Mouse (Mus musculus): ENCODE measurements around the gene Chad. TPM values are rescaled to one million over a fixed set of nuclear protein-coding genes. Genes with fewer than 3 reads are reported as not detected.
A peak's percentile ranks its signal among the peaks of the same experiment; 100 is the strongest.

Chad gene
- polyA plus RNA-seq, 1 experiment from 2014 or later = 9.5 TPM

DNA sequence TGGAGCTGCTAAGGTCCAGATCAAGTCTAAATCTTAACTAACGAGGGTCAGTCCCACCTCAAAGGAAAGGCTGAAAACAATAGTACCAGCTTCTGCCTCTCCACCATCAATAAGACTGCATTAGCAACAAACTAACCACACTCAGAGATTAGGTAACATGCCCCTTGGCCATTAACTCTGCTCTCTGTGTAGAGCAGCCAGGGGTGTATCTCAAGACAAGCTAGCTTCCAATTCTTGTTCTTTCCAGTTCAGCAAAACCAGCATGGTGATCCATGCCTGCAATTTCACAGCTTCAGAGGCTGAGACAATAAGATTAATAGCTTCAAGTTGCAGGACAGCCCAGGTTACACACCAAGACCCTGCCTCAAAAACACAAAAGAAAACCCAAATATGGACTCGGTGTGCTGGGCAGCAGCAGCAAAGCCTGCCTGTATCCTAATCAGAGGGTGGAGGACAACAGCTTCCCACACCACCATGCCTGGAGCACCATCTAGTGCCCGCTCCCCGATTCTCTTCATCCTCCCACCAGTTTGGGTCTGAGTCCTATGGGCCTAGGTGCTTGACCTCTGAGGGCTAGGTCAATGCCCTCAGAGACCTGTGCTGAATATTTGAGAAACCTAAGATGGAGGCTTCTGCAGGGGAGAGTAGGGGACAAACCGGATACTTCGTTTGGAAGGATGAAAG, 33.7 kb downstream of the Chad start:
- H3K9ac ChIP-seq (ENCODE audit: low read depth, low read length) = no peak overlapping the region
- no peak overlapping the region for H3K4me2 ChIP-seq (ENCODE audit: low read depth, low read length)
- DNase-seq (ENCODE audit: low spot score) (no peak), ATAC-seq (ENCODE audit: low read depth) (no peak)
- WGBS = 62% methylated on average over 6 of the region's 6 CpGs
- no peaks in the 10 kb centered on the region for H3K9me3 ChIP-seq (ENCODE audit: control insufficient read depth, low read length)
- H3K27ac ChIP-seq (replicated peaks; ENCODE audit: low read depth, low read length) = no peak overlapping the region
- H3K4me3 ChIP-seq (ENCODE audit: low read depth, low read length) = no peak overlapping the region
- 0 out of 2 replicates have a peak, but pooled peaks cover 8% of the 10 kb centered on the region for H3K4me1 ChIP-seq (ENCODE audit: control insufficient read depth, insufficient read depth, low read length)
- H3K27me3 ChIP-seq (replicated peaks; ENCODE audit: control insufficient read depth, insufficient read depth, low read length) = no peaks in the 10 kb centered on the region
- H3K36me3 ChIP-seq (ENCODE audit: control insufficient read depth, insufficient read depth, low read length) = no peaks in the 10 kb centered on the region

DNA sequence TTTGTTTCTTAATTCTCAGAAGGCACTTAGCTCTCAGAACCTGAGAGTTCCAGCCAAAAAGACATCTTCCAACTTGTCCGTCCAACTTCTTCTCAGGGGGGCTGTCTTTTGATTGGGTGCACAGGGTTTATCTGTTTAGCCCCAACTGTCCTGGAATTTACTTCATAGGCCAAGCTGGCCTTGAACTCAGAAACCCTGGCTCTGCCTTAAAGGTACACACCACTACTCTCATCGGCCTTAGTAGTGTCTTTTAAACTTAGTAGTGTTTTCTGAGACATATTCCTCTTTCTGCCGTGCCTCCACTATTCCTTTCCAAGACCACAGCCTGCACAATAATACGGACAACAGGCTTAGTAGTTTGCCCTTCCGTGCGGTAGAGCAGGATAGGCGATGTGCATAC, 35.6 kb downstream of the Chad start:
- no peak overlapping the region for H3K27ac ChIP-seq (replicated peaks; ENCODE audit: low read depth, low read length)
- H3K4me2 ChIP-seq (ENCODE audit: low read depth, low read length) = peak overlapping the region; percentile 64
- 0 out of 2 replicates have a peak, but pooled peaks cover 8% of the 10 kb centered on the region for H3K4me1 ChIP-seq (ENCODE audit: control insufficient read depth, insufficient read depth, low read length)
- H3K9me3 ChIP-seq (ENCODE audit: control insufficient read depth, low read length) = no peaks in the 10 kb centered on the region
- no peak for ATAC-seq (ENCODE audit: low read depth)
- no peaks in the 10 kb centered on the region for H3K36me3 ChIP-seq (ENCODE audit: control insufficient read depth, insufficient read depth, low read length)
- no peak for DNase-seq (ENCODE audit: low spot score)
- WGBS = 88% methylated on average over 7 of the region's 7 CpGs
- H3K9ac ChIP-seq (ENCODE audit: low read depth, low read length) = no peak overlapping the region
- no peaks in the 10 kb centered on the region for H3K27me3 ChIP-seq (replicated peaks; ENCODE audit: control insufficient read depth, insufficient read depth, low read length)
- H3K4me3 ChIP-seq (ENCODE audit: low read depth, low read length) = no peak overlapping the region

DNA sequence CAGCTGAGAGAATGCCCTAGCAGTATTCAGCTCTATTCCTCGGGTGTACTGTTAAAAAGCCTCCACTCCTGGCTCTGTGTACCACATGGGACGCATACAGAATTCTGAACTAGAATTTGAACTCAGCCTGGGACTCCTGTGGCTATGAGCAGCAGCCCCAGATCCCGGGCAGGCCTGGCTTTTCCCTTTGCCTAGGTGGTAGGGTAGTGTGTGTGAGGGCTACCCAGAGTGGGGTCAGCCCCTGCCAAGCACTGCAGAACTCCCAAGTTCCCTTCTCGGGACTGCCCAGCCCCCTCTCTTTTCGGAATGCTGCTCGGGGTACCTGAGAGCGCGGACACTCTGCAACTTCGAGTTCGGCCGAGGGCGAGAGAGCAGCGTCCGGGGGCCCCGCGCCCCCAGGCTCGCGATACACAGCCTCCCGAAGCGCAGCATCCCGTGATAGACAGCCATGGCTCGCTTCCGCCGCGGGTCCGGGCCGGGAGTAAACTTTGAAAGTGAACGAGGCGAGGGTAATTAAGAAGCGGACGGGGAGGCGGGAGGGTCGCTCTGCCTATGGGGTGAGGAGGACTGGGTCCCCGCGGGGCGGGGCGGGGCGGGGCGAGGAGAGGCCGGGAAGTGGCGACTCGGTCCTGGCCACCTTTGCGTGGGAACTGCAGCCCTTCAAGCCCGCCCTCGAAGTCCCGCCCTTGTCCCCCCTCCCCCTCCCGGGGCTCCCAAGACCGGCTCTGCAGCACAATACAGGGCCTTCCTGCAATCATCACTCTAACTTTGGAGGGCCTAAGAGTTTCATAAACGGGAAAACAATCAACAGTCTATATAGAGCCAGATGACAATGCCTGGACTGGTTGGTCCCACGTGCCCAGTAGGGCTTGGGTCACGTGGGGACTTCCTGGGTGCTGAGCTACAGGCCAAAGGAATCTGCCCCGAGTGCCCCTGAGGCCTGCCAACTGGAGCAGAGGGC, 36.8 kb downstream of the Chad start, which contains the start of gene Acsf2:
TSS of gene Acsf2 (minus strand) at position 551 of the 961 bp plus-strand sequence.
- Histone ChIP-seq H3K9me3 (ENCODE audit: control insufficient read depth, low read length) (no peaks in the 10 kb centered on the region), H3K36me3 (ENCODE audit: control insufficient read depth, insufficient read depth, low read length) (no peaks in the 10 kb centered on the region), H3K9ac (ENCODE audit: low read depth, low read length) (peak within 1 kb of the TSS; percentile 72), H3K4me1 (ENCODE audit: control insufficient read depth, insufficient read depth, low read length) (0 out of 2 replicates have a peak, but pooled peaks cover 8% of the 10 kb centered on the region), H3K27ac (replicated peaks; ENCODE audit: low read depth, low read length) (peak within 1 kb of the TSS; percentile 59; the same call in 1 of the 2 replicates), H3K4me3 (ENCODE audit: low read depth, low read length) (peak within 1 kb of the TSS; percentile 58), H3K4me2 (ENCODE audit: low read depth, low read length) (peak within 1 kb of the TSS; percentile 64), H3K27me3 (replicated peaks; ENCODE audit: control insufficient read depth, insufficient read depth, low read length) (no peaks in the 10 kb centered on the region)
- peak; percentile 90 for DNase-seq (ENCODE audit: low spot score)
- WGBS = 2% methylated on average over 34 of the region's 52 CpGs
- peak; percentile 92 for ATAC-seq (ENCODE audit: low read depth)

DNA sequence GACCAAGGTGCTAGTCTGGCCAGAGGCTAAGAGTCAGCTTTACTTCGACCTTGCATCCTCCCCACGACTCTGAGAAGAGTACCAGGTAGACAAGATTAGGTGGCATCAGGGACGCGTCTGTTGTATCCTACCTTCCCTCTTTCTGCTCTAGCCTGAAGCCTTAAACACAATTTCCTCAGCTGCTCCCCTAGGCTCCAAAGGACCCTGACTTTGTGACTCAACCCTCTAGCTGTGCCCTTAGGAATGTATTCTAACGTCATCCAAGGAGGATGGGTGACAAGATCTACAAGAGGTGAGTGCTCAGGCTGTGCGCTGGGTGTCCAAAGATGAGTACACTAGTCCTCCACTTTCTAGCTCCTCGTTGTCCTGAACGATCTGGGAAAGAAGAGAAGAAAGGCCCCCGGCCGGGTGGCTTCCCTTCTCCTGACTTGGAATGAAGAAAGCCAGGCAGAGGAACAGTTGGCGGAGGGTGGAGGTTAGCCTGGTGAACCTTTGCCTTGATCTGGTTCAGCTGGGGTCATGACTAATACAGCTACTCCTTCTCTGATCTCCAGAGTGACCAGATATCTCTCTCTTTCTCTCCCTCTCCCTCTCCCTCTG, 37.6 kb downstream of the Chad start:
- Histone ChIP-seq H3K4me2 (ENCODE audit: low read depth, low read length) (peak overlapping the region; percentile 64), H3K4me3 (ENCODE audit: low read depth, low read length) (peak overlapping the region; percentile 58), H3K27ac (replicated peaks; ENCODE audit: low read depth, low read length) (no peak overlapping the region), H3K4me1 (ENCODE audit: control insufficient read depth, insufficient read depth, low read length) (0 out of 2 replicates have a peak, but pooled peaks cover 8% of the 10 kb centered on the region), H3K27me3 (replicated peaks; ENCODE audit: control insufficient read depth, insufficient read depth, low read length) (no peaks in the 10 kb centered on the region), H3K9me3 (ENCODE audit: control insufficient read depth, low read length) (no peaks in the 10 kb centered on the region), H3K9ac (ENCODE audit: low read depth, low read length) (peak overlapping the region; percentile 72), H3K36me3 (ENCODE audit: control insufficient read depth, insufficient read depth, low read length) (no peaks in the 10 kb centered on the region)
- no peak for DNase-seq (ENCODE audit: low spot score)
- WGBS = 64% methylated on average over 11 of the region's 11 CpGs
- no peak; the same call in 1 of the 2 replicates for ATAC-seq (ENCODE audit: low read depth)

DNA sequence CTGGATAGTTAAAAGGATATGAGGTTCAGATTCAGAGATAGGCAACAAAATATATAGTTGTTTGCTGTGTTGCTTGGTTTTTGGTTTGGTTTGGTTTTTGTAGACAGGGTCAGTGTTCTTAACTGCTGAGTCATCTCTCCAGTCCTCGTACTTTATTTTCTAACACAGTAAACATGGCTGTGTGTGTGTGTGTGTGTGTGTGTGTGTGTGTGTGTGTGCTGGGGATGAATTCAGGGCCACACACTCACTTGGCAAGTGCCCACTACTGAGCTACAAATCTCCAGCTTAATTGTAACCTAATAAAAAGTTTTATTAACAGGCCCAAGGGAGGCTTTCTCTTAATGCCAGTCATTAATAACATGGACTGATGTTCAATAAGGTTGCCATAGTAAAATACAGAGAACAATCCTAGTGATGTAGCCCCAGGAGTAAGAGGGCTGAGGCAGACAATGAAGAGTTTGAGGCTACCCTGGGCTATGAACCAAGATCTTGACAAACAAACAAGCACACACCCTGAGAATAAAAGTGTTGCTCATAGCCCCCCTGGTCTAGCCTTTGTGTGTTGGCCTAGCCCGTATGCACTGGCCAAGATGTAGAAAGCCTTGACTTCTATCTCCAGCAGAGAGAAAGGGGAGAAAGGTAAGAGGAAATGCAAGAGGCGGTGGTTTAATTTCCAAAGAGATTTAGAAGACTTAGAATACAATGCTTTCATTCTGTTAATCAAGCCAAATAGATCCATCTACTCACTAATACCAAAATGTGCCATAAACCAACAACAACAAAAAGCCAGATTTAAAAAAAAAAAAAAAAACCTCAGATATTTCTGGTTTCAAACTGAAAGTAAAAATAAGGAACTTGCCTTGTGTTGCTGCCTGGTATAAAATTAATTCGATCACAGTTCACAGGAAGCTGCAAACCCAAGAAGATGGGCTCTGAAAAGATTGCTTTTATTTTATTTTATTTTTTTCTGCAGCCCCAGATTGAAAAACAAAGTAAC, 46.2 kb downstream of the Chad start:
- Histone ChIP-seq H3K9me3 (ENCODE audit: control insufficient read depth, low read length) (no peaks in the 10 kb centered on the region), H3K9ac (ENCODE audit: low read depth, low read length) (no peak overlapping the region), H3K36me3 (ENCODE audit: control insufficient read depth, insufficient read depth, low read length) (no peaks in the 10 kb centered on the region), H3K4me2 (ENCODE audit: low read depth, low read length) (no peak overlapping the region), H3K4me3 (ENCODE audit: low read depth, low read length) (no peak overlapping the region), H3K4me1 (ENCODE audit: control insufficient read depth, insufficient read depth, low read length) (no peaks in the 10 kb centered on the region), H3K27ac (replicated peaks; ENCODE audit: low read depth, low read length) (no peak overlapping the region), H3K27me3 (replicated peaks; ENCODE audit: control insufficient read depth, insufficient read depth, low read length) (no peaks in the 10 kb centered on the region)
- DNase-seq (ENCODE audit: low spot score) (no peak), ATAC-seq (ENCODE audit: low read depth) (no peak)
- 77% methylated on average over 4 of the region's 4 CpGs for WGBS

DNA sequence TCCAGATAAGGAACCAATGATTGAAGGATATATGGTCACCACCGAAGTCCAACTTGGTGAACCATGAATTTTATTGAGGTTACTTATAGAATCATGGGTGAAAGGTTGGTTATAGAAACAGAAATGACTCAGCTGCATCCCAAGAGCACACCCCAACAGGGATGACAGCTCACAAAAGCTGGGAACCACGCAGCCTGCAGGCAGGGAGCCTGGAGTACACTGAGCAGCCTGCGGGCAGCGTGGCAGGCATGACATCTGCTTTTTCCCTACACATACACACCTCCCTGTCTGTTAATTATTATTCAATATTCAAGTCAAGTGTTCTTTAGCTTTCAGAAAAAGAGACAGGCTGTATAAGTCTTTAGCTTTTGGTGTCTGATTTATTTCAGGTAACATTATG, 49.8 kb downstream of the Chad start:
- Histone ChIP-seq H3K36me3 (ENCODE audit: control insufficient read depth, insufficient read depth, low read length) (no peaks in the 10 kb centered on the region), H3K4me3 (ENCODE audit: low read depth, low read length) (no peak overlapping the region), H3K4me1 (ENCODE audit: control insufficient read depth, insufficient read depth, low read length) (no peaks in the 10 kb centered on the region), H3K4me2 (ENCODE audit: low read depth, low read length) (no peak overlapping the region), H3K9me3 (ENCODE audit: control insufficient read depth, low read length) (no peaks in the 10 kb centered on the region), H3K9ac (ENCODE audit: low read depth, low read length) (no peak overlapping the region), H3K27ac (replicated peaks; ENCODE audit: low read depth, low read length) (no peak overlapping the region), H3K27me3 (replicated peaks; ENCODE audit: control insufficient read depth, insufficient read depth, low read length) (no peaks in the 10 kb centered on the region)
- no peak for ATAC-seq (ENCODE audit: low read depth)
- no peak for DNase-seq (ENCODE audit: low spot score)
- WGBS = 77% methylated on average over 4 of the region's 4 CpGs

DNA sequence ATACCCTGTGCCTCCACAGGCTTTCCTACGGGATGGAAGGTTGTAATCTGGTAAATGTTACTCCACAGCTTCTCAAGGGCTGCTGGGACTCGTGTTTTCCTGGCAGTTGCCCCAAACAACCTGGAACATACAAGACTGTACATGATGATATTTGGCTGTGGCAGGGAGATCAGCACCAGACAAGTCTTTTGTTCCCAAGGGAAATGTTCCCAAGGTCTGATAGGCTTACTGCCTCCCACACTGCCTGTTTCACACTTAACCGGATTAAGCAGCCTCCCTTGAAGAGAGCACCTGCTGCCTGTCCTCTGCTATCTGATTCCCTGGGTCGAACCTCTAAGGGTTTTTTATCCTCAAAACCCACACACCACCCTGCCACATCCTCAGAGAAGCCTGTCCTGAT, 50.6 kb downstream of the Chad start:
- 23% methylated on average over 4 of the region's 4 CpGs for WGBS
- peak; percentile 90 for ATAC-seq (ENCODE audit: low read depth)

More for the DNA sequence above, 50.6 kb downstream of the Chad start:
- no peaks in the 10 kb centered on the region for H3K36me3 ChIP-seq (ENCODE audit: control insufficient read depth, insufficient read depth, low read length)
- no peak overlapping the region for H3K4me2 ChIP-seq (ENCODE audit: low read depth, low read length)
- H3K4me1 ChIP-seq (ENCODE audit: control insufficient read depth, insufficient read depth, low read length) = no peaks in the 10 kb centered on the region
- no peaks in the 10 kb centered on the region for H3K27me3 ChIP-seq (replicated peaks; ENCODE audit: control insufficient read depth, insufficient read depth, low read length)
- H3K4me3 ChIP-seq (ENCODE audit: low read depth, low read length) = no peak overlapping the region
- no peaks in the 10 kb centered on the region for H3K9me3 ChIP-seq (ENCODE audit: control insufficient read depth, low read length)
- no peak overlapping the region for H3K9ac ChIP-seq (ENCODE audit: low read depth, low read length)
- peak; percentile 74 for DNase-seq (ENCODE audit: low spot score)
- no peak overlapping the region for H3K27ac ChIP-seq (replicated peaks; ENCODE audit: low read depth, low read length)
